Mouse (Mus musculus) CD4-positive, CD25-positive, alpha-beta regulatory T cell, adult 4 months (primary cell): ENCODE measurements around the gene Nrgn. TPM values are rescaled to one million over a fixed set of nuclear protein-coding genes. Genes with fewer than 3 reads are reported as not detected.

Source experiments
- ATAC-seq: one replicate; pipeline ENCODE4 v1.8.0; 2017
- polyA plus RNA-seq, 2 experiments: library from polyadenylated mRNA; unstranded; fragments of 100-300 nt; shearing (Covaris generic); gene quantifications; one replicate each; pipeline ENCODE4 v1.2.1; 2017

Nrgn gene
- polyA plus RNA-seq, 2 experiments from 2014 or later: 0.51 to 0.86 TPM

GRCm38 (mm10) chr9:37527396-37528224 lies 25.1 kb downstream of the Nrgn start, which contains the start of gene Esam:
Esam (plus strand) TSS chr9:37528078.
- ATAC-seq: no peak

- no peak for ATAC-seq
Measured at GRCm38 (mm10) chr9:37526443-37527395, 26.0 kb downstream of the Nrgn start.

GRCm38 (mm10) chr9:37525461-37525860 lies 27.2 kb downstream of the Nrgn start:
- ATAC-seq: no peak

- ATAC-seq: no peak
Measured at GRCm38 (mm10) chr9:37519995-37520394, 32.7 kb downstream of the Nrgn start.

- no peak for ATAC-seq
Measured at GRCm38 (mm10) chr9:37518991-37519390, 33.7 kb downstream of the Nrgn start.

GRCm38 (mm10) chr9:37517467-37517866 lies 35.2 kb downstream of the Nrgn start:
- no peak for ATAC-seq

GRCm38 (mm10) chr9:37514456-37514855 lies 38.2 kb downstream of the Nrgn start:
- no peak for ATAC-seq

GRCm38 (mm10) chr9:37512097-37512496 lies 40.6 kb downstream of the Nrgn start:
- ATAC-seq: no peak

- ATAC-seq: no peak
Measured at GRCm38 (mm10) chr9:37506023-37506422, 46.7 kb downstream of the Nrgn start.

- ATAC-seq: peak; percentile 20
Measured at GRCm38 (mm10) chr9:37504348-37504747, 48.4 kb downstream of the Nrgn start.

- ATAC-seq: no peak
Measured at GRCm38 (mm10) chr9:37501170-37501569, 51.5 kb downstream of the Nrgn start.

GRCm38 (mm10) chr9:37500201-37500600 lies 52.5 kb downstream of the Nrgn start:
- ATAC-seq: no peak

- ATAC-seq: no peak
Measured at GRCm38 (mm10) chr9:37496325-37496724, 56.4 kb downstream of the Nrgn start.

- ATAC-seq: no peak
Measured at GRCm38 (mm10) chr9:37495761-37496160, 56.9 kb downstream of the Nrgn start.

Other genes with a start within 250 kb of the Nrgn start
- gene Ccdc15, start 204.5 kb downstream of the Nrgn start, polyA plus RNA-seq: 10 to 100 TPM in 1 of 2 experiments, 1 to 10 TPM in 1; 6.8 to 10.3 TPM
- gene Hepacam, start 185.6 kb downstream of the Nrgn start, polyA plus RNA-seq: not detected
- gene Robo4, start 151.0 kb downstream of the Nrgn start, polyA plus RNA-seq: not detected
- gene Robo3, start 119.7 kb downstream of the Nrgn start, polyA plus RNA-seq: not detected
- gene Msantd2, start 63.6 kb downstream of the Nrgn start, polyA plus RNA-seq: 10 to 100 TPM in 1 of 2 experiments, 1 to 10 TPM in 1; 8.3 to 13.7 TPM
- not detected for gene Esam, start 24.8 kb downstream of the Nrgn start, polyA plus RNA-seq
- not detected for gene Vsig2, start 13.6 kb downstream of the Nrgn start, polyA plus RNA-seq
- 10 to 100 TPM; 17.2 to 17.7 TPM for gene Siae, start 2.8 kb upstream of the Nrgn start, polyA plus RNA-seq
- gene Spa17, start 60.8 kb upstream of the Nrgn start, polyA plus RNA-seq: under 1 TPM in 1 of 2 experiments, not detected in 1; 0.97 TPM
- gene Tbrg1, start 104.4 kb upstream of the Nrgn start, polyA plus RNA-seq: 100 to 1,000 TPM; 201 to 217 TPM
- gene Panx3, start 116.3 kb upstream of the Nrgn start, polyA plus RNA-seq: not detected
- gene Olfr160, start 163.3 kb upstream of the Nrgn start, polyA plus RNA-seq: under 1 TPM in 1 of 2 experiments, not detected in 1; 0.13 TPM
- not detected for gene Olfr874, start 192.2 kb upstream of the Nrgn start, polyA plus RNA-seq
- not detected for gene Olfr875, start 219.0 kb upstream of the Nrgn start, polyA plus RNA-seq